Mouse (Mus musculus) lung, postnatal 14 days (tissue): Measurements from ENCODE around the gene Fscn2.

Experiments
- DNase-seq: peaks from one replicate; pipeline ENCODE4 v3.0.0; 2021

Gene Fscn2

GRCm38 (mm10) chr11:120361295-120361694 lies at the start of gene Fscn2:
TSS of gene Fscn2 (plus strand) at chr11:120361534.
- no peak for DNase-seq

- peak; percentile 51 for DNase-seq
Measured at GRCm38 (mm10) chr11:120311561-120311960, 49.8 kb upstream of the Fscn2 start.

GRCm38 (mm10) chr11:120312069-120312468 lies 49.3 kb upstream of the Fscn2 start:
- no peak for DNase-seq

DNA sequence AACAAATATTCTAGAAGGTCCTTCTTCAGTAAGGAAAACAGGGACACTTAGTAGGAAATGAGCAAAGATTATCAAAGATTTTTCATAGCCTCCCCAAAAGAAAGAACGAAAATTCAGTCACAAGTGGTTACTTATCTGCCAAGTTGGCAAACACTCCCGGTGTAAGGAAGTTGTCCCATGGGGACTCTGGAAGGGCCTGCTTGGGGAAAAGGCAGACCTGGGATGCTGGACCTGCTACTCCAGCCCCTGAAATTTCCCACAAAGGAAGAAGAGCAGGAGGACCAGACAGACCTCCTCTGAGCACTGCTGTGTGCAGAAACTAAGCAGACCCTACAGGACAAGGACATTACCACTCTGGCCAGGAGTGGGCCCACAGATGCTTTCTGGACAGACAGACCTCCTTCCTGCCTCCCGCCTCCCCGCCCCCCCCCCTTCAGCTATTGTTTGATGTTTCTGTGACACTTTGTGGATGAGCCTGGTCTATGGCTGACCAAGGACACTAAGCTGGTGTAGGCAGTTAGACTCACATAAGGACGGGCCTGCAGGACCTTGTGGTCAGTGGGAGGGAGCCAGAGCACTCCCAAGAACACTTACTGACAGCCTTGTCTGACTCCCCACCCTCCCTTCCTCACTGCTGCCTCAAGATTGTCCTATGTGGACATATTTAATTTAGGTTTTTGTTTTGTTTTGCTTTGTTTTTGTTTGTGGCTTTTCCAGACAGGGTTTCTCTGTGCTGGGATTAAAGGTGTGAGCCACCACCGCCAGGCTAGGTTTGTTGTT lies 47.2 kb upstream of the Fscn2 start:
- no peak for DNase-seq

GRCm38 (mm10) chr11:120314721-120315415 lies 46.5 kb upstream of the Fscn2 start:
- no peak for DNase-seq

DNA sequence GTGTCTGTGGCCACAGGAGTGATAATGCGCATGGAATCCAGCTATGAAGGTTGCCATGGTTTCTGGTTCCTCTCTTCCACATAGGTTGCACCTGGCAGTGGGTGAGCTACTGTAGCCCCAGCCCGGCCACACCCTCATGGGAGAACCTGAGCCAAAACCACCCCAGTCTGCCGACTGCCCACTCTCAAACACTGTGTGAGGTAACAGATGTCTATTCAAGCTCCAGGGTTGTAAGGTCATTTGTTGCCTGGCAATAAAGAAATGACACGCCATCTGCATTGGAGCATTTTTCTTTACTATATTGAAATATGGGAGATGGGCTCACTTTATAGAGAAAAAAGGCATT lies 45.9 kb upstream of the Fscn2 start:
- no peak for DNase-seq

GRCm38 (mm10) chr11:120315832-120316689 lies 45.3 kb upstream of the Fscn2 start:
- peak; percentile 89 for DNase-seq

DNA sequence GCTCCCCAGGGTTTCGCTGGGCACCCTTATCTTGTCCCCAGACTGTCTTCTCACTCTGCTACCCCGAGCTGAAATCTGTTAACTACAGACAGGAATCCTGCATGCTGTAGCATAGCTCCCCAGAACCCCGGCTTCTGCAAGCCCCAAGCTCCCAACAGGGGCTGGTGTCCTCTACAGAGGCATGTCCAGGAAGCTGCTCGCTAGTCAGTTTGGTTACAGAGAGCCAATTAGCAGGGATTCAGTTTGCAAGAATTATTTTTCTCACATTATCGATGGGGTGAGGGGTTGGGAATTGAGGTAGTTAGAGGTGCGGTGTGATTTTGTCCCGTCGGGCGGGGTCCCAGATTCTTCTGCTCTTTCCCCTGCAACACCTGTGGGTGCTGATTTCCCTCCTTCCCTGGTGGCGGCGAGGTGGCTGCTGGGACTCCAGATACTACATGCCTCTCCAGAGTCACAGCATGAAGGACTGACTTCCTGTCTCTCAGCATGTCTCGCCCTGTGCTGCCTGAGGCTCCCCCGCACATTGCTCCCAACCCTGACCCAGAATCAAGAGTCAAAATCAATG lies 44.6 kb upstream of the Fscn2 start:
- peak; percentile 45 for DNase-seq

DNA sequence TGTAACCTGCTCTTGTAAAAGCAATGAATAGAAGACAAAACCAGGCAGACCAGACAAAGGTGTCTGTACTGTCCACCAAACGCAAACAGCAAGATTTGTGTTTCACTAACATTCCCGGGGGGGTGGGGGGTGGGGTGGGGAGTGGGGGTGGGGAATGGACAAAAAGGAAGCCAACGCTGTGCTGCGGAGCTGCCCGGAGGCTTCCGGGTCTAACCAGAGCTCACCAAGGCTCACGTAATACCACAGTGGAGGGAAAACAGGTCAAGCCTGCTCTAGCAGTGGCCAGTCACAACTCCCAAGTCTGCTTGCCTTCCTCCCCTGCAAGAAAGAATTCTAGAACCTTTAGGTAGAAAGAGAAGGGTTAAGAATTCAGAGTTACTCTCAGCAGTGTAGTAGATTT lies 43.9 kb upstream of the Fscn2 start:
- DNase-seq, result no peak

- DNase-seq, result no peak
Measured at GRCm38 (mm10) chr11:120319310-120319709, 42.0 kb upstream of the Fscn2 start.

DNA sequence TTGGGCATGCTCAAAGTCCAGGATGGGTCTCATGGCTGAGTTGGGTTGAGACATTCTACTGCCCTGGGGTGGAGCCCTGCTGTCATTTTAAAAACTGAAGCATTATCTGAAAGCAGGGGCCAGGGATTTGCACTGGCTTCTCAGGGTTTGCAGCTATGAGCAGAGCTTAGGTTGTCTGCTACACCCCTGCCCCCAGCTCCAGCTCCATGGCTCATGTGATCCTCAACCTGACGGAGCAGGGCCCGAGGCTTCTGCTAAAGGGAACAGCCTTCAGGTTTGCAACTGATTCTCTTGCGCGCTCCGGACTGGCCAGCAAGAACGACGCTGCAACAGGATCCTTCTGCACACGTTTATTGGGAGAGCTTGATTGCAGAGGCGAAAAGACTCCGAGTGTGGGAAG lies 41.2 kb upstream of the Fscn2 start:
- DNase-seq, result no peak

GRCm38 (mm10) chr11:120335431-120336021 lies 25.8 kb upstream of the Fscn2 start:
- DNase-seq, result no peak

- DNase-seq, result no peak
Measured at GRCm38 (mm10) chr11:120337447-120337846, 23.9 kb upstream of the Fscn2 start.

DNA sequence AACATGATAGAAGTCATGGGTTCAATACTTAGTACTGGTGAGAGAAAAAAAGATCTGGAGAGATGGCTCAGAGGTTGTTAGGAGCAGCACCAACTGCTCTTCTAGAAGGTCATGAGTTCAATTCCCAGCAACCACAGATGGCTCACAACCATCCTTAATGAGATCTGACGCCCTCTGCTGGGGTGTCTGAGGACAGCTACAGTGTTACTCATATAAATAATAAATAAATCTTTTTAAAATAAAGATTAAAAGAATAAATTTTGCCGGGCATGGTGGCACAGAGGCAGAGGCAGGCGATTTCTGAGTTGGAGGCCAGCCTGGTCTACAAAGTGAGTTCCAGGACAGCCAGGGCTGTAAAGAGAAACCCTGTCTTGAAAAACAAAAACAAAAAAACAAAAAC lies 22.5 kb upstream of the Fscn2 start:
- DNase-seq, result no peak

DNA sequence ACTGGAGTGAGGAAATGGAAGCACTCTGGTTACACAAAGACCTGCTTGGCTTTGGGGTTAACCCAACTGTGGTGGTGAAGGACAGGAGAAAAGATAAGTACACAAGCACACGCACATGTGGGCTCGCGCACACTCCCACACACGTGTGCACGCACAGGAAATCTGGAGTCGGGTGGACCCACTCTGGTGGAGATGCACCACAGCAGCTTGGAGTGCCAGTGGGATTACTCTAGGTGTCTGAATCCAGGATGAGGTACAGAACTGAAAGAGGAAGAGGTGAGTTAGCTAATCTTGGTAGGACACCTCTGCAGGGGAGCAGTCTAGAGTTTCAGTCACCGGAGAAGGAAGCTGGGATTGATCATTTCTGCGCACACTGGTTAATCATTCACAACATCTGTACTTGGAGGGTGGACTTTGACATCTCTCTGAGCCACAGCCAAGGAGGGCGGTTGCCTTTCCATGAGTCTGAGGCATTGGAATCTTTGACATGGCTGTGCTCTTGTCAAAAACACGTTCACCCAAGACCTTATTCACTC lies 21.3 kb upstream of the Fscn2 start:
- no peak for DNase-seq

- no peak for DNase-seq
Measured at GRCm38 (mm10) chr11:120341661-120342060, 19.7 kb upstream of the Fscn2 start.

DNA sequence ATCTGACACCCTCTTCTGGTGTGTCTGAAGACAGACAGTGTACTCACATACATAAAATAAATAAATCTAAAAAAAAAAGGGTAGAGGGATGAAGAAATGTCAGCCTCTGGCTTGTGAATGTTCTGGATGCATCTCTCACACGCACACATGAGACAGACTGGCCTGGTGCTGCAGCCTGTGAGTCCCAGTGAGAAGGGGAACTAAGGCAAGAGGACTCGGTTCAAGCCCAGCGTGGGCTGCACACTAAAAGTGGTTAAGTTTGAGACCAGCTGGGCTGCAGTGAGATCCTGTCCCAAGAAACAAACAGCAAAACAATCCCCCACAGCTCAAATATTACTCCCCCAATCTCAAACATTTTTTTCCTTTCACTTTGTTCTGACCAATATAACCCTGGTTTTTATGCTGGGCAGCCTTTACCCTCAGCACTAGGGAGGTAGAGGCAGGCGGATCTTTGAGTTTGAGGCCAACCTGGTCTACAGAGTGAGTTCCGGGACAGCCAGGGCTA lies 18.6 kb upstream of the Fscn2 start:
- no peak for DNase-seq

DNA sequence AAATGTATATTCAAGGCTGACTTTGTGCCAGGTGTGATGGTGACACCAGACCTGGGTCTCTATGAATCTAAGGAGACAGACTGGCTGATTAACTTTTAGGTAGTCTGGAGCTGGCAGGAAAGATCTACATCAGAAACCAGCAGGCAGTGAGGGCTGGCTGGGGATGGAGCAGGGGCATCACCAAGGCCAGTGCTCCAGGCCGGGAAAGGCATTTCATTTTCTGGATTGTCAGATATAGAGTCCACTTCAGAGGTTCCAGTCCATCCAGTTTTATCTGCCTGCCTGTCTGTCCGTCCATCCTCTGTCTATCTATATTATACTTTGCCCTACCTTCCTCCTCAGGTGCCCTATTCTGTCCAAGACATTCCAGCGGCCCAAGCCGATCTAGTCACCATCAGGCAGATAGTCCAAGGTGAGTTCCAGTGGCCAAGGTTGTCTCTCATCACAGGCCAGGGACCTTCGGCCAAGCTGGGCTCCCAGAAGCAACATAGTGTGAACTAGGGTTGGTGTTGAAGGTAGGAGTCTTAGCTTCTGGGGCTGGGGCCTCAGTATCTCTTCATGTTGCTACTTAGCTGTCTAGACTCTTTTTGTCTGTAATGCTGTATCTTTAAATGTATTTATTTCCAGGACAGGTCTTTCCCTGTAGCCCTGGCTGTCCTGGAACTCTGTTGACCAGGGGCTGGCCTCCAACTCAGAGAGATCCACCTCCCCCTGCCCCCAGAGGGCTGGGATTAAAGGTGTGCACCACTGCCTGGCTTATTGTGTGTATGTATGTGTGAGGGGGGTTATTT lies 17.6 kb upstream of the Fscn2 start:
- no peak for DNase-seq

DNA sequence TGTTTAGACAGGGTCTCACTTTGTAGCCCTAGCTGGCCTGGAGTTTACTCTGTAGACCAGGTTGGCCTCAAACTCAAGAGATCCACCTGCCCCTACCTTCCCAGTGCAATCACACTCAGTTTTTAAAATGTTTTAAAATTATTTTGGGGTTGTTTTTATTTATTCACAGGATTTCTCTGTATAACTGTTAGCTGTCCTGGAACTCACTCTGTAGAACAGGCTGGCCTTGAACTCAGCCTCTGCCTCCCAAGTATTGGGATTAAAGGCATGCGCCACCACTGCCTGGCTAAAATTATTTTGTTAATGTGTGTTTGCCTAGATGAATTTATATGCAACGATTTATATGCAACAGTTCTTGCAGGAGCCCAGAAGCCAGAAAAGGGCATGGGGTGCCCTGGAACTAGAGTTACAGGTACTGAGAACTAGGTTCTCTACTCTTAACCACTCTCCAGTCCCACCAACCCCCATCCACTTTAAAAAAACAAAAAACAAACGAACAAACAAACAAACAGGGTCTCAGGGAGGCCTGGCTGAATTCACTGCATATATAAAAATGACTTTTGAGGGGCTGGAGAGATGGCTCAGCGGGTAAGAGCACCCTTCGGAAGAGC lies 16.9 kb upstream of the Fscn2 start:
- no peak for DNase-seq

GRCm38 (mm10) chr11:120345067-120345681 lies 16.2 kb upstream of the Fscn2 start:
- no peak for DNase-seq
